Mouse (Mus musculus) stomach, postnatal 0 days (tissue): Measurements from ENCODE around the gene Ip6k2.

Source experiments
- CTCF ChIP-seq: IDR thresholded peaks from 2 replicates; pipeline ENCODE4 v1.5.1; 2016; ENCODE audit warnings: antibody characterized with exemption, low read depth, mild to moderate bottlenecking, moderate library complexity
- EP300 ChIP-seq: optimal IDR thresholded peaks from 2 replicates; pipeline ENCODE3; 2016; ENCODE audit warnings: antibody characterized with exemption

DNA sequence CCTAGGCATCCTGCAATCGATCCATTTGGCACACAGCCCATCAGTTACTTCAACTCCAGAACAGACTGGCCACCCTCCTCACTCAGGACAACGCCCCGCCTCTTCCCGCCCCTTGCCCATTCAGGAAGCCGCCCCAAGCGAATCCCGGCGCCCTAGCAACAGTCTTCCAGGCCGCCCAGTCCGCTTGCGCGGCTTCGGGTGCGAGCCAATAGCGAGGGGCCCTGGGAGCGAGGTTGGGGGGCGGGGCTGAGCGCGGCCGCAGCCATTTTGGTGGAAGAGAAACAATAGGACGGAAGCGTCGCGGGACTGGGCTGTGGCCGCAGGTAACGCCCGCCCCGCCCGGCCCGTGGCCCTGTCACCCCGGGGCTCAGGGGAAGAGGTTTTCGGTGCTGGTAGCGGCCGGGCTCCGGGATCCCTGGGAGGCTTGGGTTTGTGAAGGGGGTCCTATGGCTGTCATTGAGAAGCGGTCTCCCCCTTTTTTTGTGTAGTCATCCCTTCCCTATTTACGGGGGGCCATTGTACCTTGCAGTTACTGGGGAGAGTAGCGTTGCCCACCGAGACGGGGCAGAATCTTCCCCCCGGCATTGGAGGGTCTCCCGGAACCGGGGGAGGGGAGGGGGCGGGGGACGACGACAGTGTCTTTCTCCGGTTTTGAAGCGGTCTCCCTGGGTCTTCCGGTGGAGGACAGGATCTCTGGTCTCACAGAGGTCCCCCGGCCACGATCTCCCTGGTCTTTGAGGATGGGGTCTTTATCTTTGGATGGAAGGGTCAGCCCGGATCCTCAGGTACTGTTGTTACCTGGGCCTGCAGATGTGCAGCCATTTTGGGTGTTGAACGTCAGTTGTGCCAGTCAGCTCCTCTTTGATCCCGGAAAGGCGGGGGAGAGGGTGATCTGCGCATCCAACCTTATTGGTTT lies at the start of gene Ip6k2:
- no peak for TF ChIP-seq CTCF
- TF ChIP-seq EP300: no peak
